Mouse (Mus musculus): Measurements from ENCODE around the gene Pah. TPM values are rescaled to one million over a fixed set of nuclear protein-coding genes. Genes with fewer than 3 reads are reported as not detected.

Gene Pah
- total and polyA plus RNA-seq, 2 experiments from 2014 or later = 0.09 TPM; not detected in 1

DNA sequence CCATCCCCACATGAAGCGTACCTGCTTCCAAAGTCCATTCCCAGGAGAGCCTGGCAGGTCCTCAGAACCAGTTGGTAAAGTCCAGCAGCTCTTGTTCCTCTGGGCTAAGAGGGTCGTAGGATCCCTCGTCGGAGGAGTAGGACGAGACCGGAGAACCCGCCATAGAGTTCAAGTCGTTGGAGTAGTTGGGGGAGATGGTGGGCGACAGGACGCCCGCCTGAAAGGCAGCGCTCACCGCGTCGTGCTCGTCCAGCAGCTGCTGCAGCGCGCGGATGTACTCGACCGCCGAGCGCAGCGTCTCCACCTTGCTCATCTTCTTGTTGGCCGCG is 29.3 kb upstream of the Pah start:
- no peak for ATAC-seq (ENCODE audit: low FRiP score)
- Histone ChIP-seq H3K4me1 (ENCODE audit: insufficient read depth, low read length) (no peaks in the 10 kb centered on the region; the same call in 1 of the 2 replicates), H3K9ac (replicated peaks; ENCODE audit: low read length, poor library complexity, severe bottlenecking) (peak overlapping the region; percentile 73), H3K27me3 (ENCODE audit: insufficient read depth, low read length) (no peaks in the 10 kb centered on the region), H3K4me3 (ENCODE audit: low read depth, low read length) (peak overlapping the region; percentile 76), H3K9me3 (ENCODE audit: low read length) (no peaks in the 10 kb centered on the region), H3K27ac (ENCODE audit: low read depth, low read length) (peak overlapping the region; percentile 69), H3K36me3 (ENCODE audit: insufficient read depth, low read length) (no peaks in the 10 kb centered on the region), H3K4me2 (ENCODE audit: low read depth, low read length, poor library complexity, severe bottlenecking) (peak overlapping the region; percentile 93)
- WGBS = under 1% methylated on average over 26 of the region's 26 CpGs
- TF ChIP-seq CTCF (IDR thresholded peaks at IDR 0.05) = no peak
- DNase-seq (ENCODE audit: low spot score) = no peak

DNA sequence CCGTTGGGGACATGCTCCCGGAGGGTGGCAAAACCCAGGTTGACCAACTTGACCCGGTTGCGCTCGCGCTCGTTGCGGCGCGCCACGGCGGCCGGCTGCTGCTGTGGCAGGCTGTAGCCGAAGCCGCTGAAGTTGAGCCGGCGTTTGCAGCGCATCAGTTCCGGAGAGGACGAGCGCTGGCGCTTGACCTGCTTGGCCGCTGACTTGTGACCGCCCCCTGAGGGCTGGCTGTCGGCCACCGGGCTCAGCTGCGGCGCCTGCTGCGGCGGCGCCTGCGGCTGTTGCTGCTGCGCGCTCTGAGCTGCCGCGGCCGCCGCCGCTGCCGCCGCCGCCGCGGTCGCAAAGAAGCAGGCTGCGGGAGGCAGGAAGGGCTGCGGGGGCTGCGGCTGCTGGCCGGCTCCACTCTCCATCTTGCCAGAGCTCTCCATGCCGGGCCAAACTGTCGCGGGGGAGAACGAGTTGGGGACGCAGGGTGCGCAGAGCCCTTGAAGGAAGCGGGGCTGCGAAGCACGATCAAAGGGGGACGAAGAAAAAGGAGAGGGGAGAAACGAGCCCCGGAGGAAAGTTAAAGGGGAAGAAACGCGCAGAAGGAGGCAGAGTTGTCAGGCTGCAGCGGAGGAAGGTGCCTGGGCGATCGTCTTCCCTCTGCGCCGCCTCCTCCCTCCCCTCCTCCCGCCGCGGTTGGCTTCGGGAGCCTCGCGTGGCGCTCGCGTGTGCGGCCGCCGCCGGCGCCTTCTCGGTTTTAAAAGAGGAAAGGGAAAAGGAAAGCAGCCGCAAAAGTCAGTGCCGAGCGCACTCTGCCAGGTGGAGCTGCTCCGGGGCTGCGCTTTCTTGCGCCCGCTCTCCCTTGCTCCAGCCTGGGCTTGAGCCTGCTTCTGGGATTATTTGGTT is 28.7 kb upstream of the Pah start:
- DNase-seq (ENCODE audit: low spot score) = peak; percentile 72
- H3K9me3 ChIP-seq (ENCODE audit: low read length) = no peaks in the 10 kb centered on the region
- peak overlapping the region; percentile 93 for H3K4me2 ChIP-seq (ENCODE audit: low read depth, low read length, poor library complexity, severe bottlenecking)
- no peaks in the 10 kb centered on the region for H3K36me3 ChIP-seq (ENCODE audit: insufficient read depth, low read length)
- TF ChIP-seq CTCF (IDR thresholded peaks at IDR 0.05) = no peak
- under 1% methylated on average over 71 of the region's 90 CpGs for WGBS
- H3K4me1 ChIP-seq (ENCODE audit: insufficient read depth, low read length) = no peaks in the 10 kb centered on the region; the same call in 1 of the 2 replicates
- peak overlapping the region; percentile 73 for H3K9ac ChIP-seq (replicated peaks; ENCODE audit: low read length, poor library complexity, severe bottlenecking)
- H3K4me3 ChIP-seq (ENCODE audit: low read depth, low read length) = peak overlapping the region; percentile 76
- H3K27ac ChIP-seq (ENCODE audit: low read depth, low read length) = peak overlapping the region; percentile 69
- no peaks in the 10 kb centered on the region for H3K27me3 ChIP-seq (ENCODE audit: insufficient read depth, low read length)
- ATAC-seq (ENCODE audit: low FRiP score) = peak; percentile 29

DNA sequence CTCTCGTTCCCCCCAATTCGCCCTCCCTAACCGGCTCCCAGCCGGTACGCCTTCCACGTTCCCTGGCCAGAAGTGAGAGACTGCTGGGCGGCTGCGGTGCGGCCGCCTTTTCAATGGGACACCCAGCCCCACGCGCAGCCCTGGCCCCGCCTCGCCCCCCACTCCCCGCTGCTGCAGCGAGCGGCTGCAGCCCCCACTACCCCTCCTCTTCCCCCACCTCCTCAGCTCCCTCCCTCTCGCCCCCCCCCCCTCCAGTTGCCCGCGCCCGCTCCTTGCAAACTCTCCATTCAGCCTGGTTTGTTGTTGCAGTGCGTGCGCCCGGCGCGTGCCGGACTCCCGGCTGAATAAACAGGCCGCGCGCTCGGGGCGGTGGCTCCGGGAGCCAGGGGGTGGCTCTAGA is 28.0 kb upstream of the Pah start, which contains the start of gene Ascl1:
Ascl1 (minus strand) TSS at position 85 of the 400 bp plus-strand sequence.
- Histone ChIP-seq H3K4me2 (ENCODE audit: low read depth, low read length, poor library complexity, severe bottlenecking) (peak within 1 kb of the TSS; percentile 93), H3K9me3 (ENCODE audit: low read length) (no peaks in the 10 kb centered on the region), H3K27ac (ENCODE audit: low read depth, low read length) (peak within 1 kb of the TSS; percentile 69), H3K4me1 (ENCODE audit: insufficient read depth, low read length) (no peaks in the 10 kb centered on the region; the same call in 1 of the 2 replicates), H3K9ac (replicated peaks; ENCODE audit: low read length, poor library complexity, severe bottlenecking) (peak within 1 kb of the TSS; percentile 73), H3K27me3 (ENCODE audit: insufficient read depth, low read length) (no peaks in the 10 kb centered on the region), H3K36me3 (ENCODE audit: insufficient read depth, low read length) (no peaks in the 10 kb centered on the region), H3K4me3 (ENCODE audit: low read depth, low read length) (peak within 1 kb of the TSS; percentile 76)
- DNase-seq (ENCODE audit: low spot score) (peak; percentile 69), ATAC-seq (ENCODE audit: low FRiP score) (peak; percentile 25; the same call in 1 of the 2 replicates)
- no peak for TF ChIP-seq CTCF (IDR thresholded peaks at IDR 0.05)
- 2% methylated on average over 31 of the region's 34 CpGs for WGBS

DNA sequence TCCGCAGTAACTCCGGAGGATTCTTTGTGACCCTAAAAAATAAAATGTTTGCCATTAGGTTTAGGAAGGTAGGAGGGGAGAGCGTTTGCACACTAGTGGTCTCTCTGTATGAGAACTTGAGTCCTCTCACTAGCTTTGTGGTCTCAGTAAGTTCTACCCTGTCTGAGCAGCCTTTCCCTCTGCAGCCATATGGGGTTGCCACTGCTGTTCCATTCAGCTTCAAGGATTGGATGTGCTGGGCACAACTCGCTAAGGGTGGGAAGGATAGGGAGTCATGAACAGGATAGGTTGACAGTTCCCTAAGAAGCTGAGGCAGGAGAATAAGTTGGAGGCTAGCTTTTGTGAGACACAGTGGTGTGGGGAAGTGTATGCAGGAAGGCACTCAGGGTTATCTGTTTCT is 27.4 kb upstream of the Pah start:
- ATAC-seq (ENCODE audit: low FRiP score) (no peak), DNase-seq (ENCODE audit: low spot score) (no peak)
- no peak for TF ChIP-seq CTCF (IDR thresholded peaks at IDR 0.05)
- H3K36me3 ChIP-seq (ENCODE audit: insufficient read depth, low read length) = no peaks in the 10 kb centered on the region
- H3K9me3 ChIP-seq (ENCODE audit: low read length) = no peaks in the 10 kb centered on the region
- H3K4me1 ChIP-seq (ENCODE audit: insufficient read depth, low read length) = no peaks in the 10 kb centered on the region; the same call in 1 of the 2 replicates
- peak overlapping the region; percentile 93 for H3K4me2 ChIP-seq (ENCODE audit: low read depth, low read length, poor library complexity, severe bottlenecking)
- H3K27ac ChIP-seq (ENCODE audit: low read depth, low read length) = no peak overlapping the region
- no peaks in the 10 kb centered on the region for H3K27me3 ChIP-seq (ENCODE audit: insufficient read depth, low read length)
- no peak overlapping the region for H3K9ac ChIP-seq (replicated peaks; ENCODE audit: low read length, poor library complexity, severe bottlenecking)
- 0% methylated on average over 4 of the region's 4 CpGs for WGBS
- peak overlapping the region; percentile 76 for H3K4me3 ChIP-seq (ENCODE audit: low read depth, low read length)

DNA sequence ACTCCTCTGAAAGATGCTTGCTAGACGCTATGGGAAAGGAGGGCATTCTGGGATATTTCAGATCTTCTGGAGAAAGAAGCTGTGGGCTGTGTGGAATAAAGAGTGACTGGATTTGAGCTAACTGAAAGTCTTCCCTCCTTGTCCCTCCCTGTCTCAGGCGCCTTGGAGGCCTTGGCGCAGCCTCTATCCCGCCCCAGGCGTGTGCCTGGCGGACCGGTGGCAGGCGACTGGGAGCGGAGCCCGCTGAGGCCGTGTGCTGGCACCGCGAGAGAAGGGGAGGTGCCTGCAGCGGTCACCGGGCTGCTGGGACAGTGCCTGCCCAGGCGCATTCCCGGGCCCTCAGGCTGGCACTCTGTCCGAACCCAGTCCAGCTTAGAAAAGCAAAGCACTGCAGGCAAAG is 27.0 kb upstream of the Pah start:
- ATAC-seq (ENCODE audit: low FRiP score) = peak; percentile 61
- 1% methylated on average over 18 of the region's 18 CpGs for WGBS
- no peaks in the 10 kb centered on the region for H3K9me3 ChIP-seq (ENCODE audit: low read length)
- DNase-seq (ENCODE audit: low spot score) = peak; percentile 73
- H3K4me2 ChIP-seq (ENCODE audit: low read depth, low read length, poor library complexity, severe bottlenecking) = peak overlapping the region; percentile 93
- H3K4me1 ChIP-seq (ENCODE audit: insufficient read depth, low read length) = no peaks in the 10 kb centered on the region; the same call in 1 of the 2 replicates
- no peaks in the 10 kb centered on the region for H3K27me3 ChIP-seq (ENCODE audit: insufficient read depth, low read length)
- TF ChIP-seq CTCF (IDR thresholded peaks at IDR 0.05) = no peak
- H3K36me3 ChIP-seq (ENCODE audit: insufficient read depth, low read length) = no peaks in the 10 kb centered on the region
- peak overlapping the region; percentile 76; the same call in 1 of the 2 replicates for H3K4me3 ChIP-seq (ENCODE audit: low read depth, low read length)
- no peak overlapping the region for H3K27ac ChIP-seq (ENCODE audit: low read depth, low read length)
- H3K9ac ChIP-seq (replicated peaks; ENCODE audit: low read length, poor library complexity, severe bottlenecking) = no peak overlapping the region

DNA sequence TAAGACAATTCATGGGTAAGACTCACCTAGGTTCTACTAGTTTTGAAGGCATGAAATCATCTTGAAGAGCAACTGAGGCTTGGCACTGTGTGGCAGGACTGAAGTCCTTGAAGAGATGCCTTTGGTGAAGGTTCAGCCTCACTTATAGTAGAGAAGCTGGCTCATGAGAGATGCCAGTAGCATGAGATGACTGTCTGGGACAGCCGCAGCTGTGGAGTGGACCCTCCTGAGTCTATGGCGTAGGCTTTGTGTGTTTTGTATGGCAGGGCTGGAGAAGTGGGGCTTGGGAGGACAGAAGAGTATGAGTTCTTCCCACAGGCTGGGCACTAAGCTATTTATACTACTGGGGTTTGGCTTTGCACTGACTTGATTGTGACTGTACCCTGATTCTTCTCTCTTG is 24.5 kb upstream of the Pah start:
- no peak overlapping the region for H3K27ac ChIP-seq (ENCODE audit: low read depth, low read length)

More for the DNA sequence above, 24.5 kb upstream of the Pah start:
- Histone ChIP-seq H3K36me3 (ENCODE audit: insufficient read depth, low read length) (no peaks in the 10 kb centered on the region), H3K4me1 (ENCODE audit: insufficient read depth, low read length) (peaks cover 2% of the 10 kb centered on the region; the same call in 1 of the 2 replicates), H3K9me3 (ENCODE audit: low read length) (no peaks in the 10 kb centered on the region), H3K4me3 (ENCODE audit: low read depth, low read length) (no peak overlapping the region), H3K4me2 (ENCODE audit: low read depth, low read length, poor library complexity, severe bottlenecking) (no peak overlapping the region), H3K9ac (replicated peaks; ENCODE audit: low read length, poor library complexity, severe bottlenecking) (no peak overlapping the region), H3K27me3 (ENCODE audit: insufficient read depth, low read length) (0 out of 2 replicates have a peak, but pooled peaks cover 3% of the 10 kb centered on the region)
- no peak for TF ChIP-seq CTCF (IDR thresholded peaks at IDR 0.05)
- no peak for DNase-seq (ENCODE audit: low spot score)
- ATAC-seq (ENCODE audit: low FRiP score) = no peak
- 89% methylated on average over 2 of the region's 2 CpGs for WGBS

All from midbrain, postnatal 0 days (tissue).